Mouse (Mus musculus) lung, postnatal 0 days (tissue): ENCODE data around the gene Ppp1r35.

ENCODE experiments used
- CTCF ChIP-seq: IDR thresholded peaks from 2 replicates; pipeline ENCODE4 v1.5.1; 2016; ENCODE audit warnings: antibody characterized with exemption, mild to moderate bottlenecking
- EP300 ChIP-seq: IDR thresholded peaks from 2 replicates; pipeline ENCODE4 v1.6.1; 2016; ENCODE audit warnings: antibody characterized with exemption, mild to moderate bottlenecking, control low read depth

GRCm38 (mm10) chr5:137800917-137801316 lies 22.3 kb downstream of the Ppp1r35 start:
- TF ChIP-seq CTCF (no peak), EP300 (no peak)
